ENCODE assay signal across 19 mouse cellular contexts in genomic region chr1:187133841-187134240, GRCm38 (mm10).
"Had no signal": no experiment of that assay in that cellular context is flagged by ENCODE, and none has a peak within 500 bp of the region (broad histone marks: within the 10 kb centered on the region; RNA-seq: fewer than 3 reads in every experiment).

No protein-coding gene starts in this region.

- ATAC-seq: hindbrain, embryonic 16.5 days; inflammation-experienced regulatory T-cells, adult 6 months; intestine, embryonic 15.5 days; intestine, postnatal 0 days; liver, embryonic 12.5 days had no signal

- DNase-seq: gastrocnemius, adult 2 months; gastrocnemius, postnatal 10 days; gastrocnemius, postnatal 25 days; heart, adult 18-20 months; heart, postnatal 10 days; heart, postnatal 4 days; kidney, adult 18-20 months; kidney, adult 8-10 months; kidney, postnatal 10 days; kidney, postnatal 25 days; kidney, postnatal 4 days; layer of hippocampus, adult 9-11 months; layer of hippocampus, postnatal 36 days; left cerebral cortex, postnatal 4 days had no signal
